Mouse (Mus musculus): Measurements from ENCODE around the gene Zfp213.
"Not testable (repeated sequence)": the region's sequence is repeated elsewhere in the genome, so short reads cannot be mapped to it uniquely, and the experiment has no call there.

The Zfp213 gene

DNA sequence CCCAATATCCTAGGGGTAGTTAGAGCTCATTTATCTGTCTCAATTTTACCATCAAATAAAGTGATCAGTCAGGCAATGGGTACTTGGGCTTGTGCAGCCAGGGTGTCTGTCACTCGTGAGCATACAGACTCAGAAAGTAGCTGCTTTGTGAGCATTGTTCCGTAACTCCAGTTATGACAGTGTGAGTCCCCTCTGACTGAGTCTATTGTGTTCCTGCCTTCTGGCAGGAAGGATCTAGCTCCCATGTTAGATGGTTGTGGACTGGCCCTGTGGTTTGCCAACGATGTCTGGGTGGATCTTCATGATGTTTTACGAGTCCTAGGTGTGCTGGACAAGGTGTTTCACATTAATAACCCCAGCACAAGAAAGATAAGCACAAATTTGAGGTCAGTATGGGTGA is 21.2 kb downstream of the Zfp213 start:
- DNase-seq: peak; percentile 17

DNA sequence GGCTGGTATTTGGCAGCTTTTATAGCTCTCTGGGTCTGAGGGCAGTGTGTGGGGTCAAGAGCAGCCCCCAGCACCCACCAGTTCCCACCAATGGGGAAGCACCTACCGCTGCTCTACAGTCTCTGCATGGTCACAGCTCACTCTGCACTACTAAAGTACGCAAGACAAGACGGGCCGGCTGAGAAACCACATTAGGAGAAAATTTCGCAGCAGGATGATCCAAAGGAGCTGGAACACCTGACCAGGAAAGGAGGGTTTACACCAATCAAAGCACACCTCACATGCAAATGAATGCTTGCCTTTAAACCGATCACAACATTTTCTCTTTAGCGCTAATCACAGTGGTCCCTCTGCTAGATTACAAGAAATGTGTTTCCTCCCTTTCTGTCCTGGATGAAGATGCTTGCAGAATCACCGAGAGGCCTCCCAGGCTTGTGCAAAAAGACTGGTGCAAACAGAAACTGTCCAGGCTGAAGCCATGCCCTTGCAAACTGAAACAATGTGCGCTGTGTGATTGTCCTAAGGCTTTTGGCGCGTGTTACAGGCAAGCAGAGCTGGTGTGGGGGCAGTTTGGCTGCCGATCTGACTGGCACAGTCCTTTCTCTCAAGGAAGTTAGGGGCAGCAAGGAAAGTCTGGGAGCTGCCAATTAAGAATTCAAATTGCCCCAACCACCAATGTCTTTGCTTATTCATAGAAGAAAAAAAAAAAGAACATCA is 21.9 kb downstream of the Zfp213 start:
- DNase-seq: peak; percentile 21

GRCm38 (mm10) chr17:23540605-23541475 is 23.2 kb downstream of the Zfp213 start:
- peak; percentile 2 for DNase-seq

- no peak for DNase-seq
These were observed 23.9 kb downstream of the Zfp213 start for GRCm38 (mm10) chr17:23540106-23540505.

- no peak for DNase-seq
These were observed 24.4 kb downstream of the Zfp213 start for GRCm38 (mm10) chr17:23539608-23540007.

DNA sequence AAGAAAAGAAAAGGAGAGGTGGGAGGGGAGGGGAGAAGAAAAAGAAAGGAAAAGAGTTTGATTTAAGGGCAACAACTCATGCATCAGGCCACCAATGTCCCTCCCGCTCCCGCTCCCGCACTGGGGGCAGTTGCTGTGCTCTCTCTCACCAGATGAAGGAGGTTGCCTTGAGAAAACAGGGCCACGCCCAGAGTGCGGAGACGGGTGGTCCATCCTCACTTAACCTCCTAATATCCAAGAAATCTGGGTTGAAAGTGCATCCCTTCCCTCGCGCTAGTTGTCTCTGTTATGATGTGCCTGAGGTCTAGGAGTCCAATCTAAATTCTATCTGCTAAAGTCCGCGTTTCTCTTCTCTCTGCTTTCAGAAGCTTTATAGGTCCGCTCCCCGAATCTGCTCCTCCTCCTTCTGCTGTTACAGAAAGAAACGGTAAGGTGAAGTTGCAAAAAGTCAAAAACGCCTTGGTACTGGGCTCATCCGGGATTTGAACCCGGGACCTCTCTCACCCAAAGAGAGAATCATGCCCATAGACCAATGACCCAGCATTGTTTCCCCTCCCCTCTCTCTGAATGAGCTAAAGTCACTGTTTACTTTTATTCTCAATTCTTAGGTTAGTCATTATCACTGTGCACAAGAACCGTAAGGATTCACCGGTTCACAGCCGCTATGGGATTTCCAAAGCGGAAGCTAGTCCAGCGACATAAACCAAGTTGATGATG is 25.6 kb downstream of the Zfp213 start:
- DNase-seq: no peak

DNA sequence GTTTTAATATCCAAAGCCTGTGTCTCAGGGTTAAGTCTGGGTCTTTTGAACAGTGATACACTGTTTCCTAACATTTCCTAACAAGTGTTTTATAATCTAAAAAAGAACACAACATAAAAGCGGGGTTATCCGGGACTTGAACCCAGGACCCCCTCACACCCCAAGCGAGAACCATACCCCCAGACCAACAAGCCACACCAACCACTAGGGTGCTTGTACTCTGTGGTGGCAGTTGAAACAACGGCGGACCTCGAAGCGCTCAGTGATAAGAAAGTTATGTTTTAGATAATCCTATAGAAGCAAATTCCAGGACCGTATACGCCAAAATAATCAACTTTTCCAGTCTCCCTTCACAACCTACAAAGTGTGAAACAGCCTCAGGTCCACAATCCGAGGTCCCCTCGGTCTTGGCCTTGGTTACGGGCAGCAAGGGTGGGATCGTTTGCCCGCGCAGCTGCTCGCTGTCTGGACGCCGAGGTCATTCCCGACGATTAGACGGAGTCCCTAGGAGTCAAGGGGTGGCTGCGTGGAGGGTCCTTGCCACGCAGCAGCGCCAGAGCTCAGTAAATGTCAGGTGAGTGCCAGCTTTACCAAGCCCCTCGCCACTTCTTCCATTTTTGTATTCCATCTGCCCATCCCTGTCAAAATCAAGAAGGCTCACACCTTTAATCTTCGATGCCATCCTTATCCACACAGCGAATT is 26.3 kb downstream of the Zfp213 start:
- DNase-seq: no peak

DNA sequence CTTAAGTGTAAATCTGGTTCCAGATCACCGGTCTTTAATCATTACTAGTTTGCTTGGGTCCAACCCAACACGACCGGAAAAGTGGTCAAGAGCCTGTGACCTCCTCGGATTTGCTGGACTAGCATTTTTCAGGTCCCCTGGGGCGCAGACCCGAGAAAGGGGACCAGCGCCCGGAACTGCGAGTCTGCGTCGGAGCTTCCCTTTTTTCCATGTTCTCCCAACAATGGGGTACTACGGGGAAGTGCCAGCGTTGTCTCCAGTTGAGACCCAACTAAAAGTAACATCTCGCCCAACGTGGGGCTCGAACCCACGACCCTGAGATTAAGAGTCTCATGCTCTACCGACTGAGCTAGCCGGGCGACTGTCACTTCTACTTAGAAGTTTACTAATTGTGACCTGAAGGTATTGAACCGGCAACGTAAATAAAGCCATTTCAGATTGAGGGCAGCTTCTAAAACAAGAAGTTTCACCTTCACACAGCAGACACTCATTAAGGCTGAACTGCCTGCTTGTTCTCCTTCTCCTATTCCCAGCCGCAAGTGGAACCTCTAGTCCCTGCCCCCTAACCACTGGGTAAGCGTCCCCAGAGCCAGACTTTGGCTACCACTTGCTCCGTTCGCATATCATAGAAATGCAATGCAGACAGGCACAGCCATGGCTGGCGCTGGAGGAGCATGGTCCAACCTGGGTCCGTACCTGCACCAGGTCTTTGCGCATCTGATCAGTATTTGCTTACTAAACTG is 28.8 kb downstream of the Zfp213 start:
- not testable (repeated sequence) for DNase-seq

- not testable (repeated sequence) for DNase-seq
These were observed 30.2 kb downstream of the Zfp213 start for GRCm38 (mm10) chr17:23533591-23534490.

GRCm38 (mm10) chr17:23531408-23531807 is 32.6 kb downstream of the Zfp213 start:
- DNase-seq: not testable (repeated sequence)

DNA sequence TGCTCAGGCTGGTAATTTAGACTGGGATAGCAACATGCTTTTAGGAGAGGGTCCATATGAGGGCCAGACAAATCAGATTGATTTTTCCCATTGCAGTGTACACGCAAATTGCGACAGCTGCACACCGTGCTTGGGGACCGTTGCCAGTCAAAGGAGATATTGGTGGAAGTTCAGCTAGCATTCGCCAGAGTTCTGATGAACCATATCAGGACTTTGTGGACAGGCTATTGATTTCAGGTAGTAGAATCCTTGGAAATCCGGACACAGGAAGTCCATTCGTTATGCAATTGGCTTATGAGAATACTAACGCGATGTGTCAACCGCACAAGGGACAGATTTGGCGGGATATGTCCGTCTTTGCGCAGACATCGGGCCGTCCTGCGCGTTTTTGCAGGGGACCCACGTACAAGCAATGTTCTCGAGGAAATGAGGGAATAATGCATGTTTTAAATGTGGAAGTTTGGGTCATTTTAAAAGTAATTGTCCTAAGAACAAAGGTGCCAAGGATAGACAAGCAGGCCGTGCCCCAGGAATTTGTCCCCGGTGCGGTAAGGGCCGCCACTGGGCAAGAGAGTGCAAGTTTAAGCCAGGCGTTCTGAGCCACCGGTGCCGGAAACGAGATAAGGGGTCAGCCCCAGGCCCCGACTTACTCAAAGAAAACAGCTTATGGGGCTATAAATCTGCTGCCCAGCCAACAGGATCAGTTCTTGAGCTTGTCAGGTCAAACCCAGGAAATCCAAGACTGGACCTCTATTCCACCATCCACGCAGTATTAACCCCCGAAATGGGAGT is 40.9 kb downstream of the Zfp213 start:
- DNase-seq: not testable (repeated sequence)

DNA sequence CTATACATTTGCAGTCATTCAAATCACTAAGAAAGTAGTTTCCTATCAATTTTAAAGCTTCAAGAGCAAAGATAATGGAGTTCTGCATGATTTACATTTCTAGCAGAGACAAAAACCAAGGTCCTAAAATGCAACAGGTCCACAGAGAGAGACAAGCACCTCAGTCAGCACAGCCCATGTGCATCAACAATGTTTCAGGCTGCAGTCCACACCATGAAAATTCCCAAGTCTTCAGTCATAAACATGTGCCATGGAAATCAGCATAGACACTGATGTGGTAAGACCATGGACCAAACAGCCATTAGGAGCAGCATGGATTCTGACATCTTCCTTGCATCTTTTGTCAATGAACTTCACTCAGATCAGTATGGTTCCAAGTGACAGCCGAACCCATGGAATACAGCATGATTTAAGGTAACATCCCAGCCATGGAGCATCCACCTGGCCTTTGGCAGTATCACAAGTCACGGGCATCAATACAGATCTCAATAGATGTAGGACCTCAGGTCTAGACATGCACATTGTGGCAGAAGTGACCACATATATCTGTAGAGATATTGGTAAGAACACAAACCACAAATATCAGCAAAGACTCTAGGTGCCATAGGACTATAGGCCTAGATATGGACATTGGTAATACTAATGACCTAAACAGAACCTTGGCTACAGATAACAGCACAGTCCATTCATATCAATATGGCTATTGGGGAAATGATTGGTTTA is 45.2 kb downstream of the Zfp213 start:
- DNase-seq: no peak

Data from layer of hippocampus, adult 9-11 months (tissue).